8 mouse cellular contexts compared by ENCODE assay signal in the genomic region with DNA sequence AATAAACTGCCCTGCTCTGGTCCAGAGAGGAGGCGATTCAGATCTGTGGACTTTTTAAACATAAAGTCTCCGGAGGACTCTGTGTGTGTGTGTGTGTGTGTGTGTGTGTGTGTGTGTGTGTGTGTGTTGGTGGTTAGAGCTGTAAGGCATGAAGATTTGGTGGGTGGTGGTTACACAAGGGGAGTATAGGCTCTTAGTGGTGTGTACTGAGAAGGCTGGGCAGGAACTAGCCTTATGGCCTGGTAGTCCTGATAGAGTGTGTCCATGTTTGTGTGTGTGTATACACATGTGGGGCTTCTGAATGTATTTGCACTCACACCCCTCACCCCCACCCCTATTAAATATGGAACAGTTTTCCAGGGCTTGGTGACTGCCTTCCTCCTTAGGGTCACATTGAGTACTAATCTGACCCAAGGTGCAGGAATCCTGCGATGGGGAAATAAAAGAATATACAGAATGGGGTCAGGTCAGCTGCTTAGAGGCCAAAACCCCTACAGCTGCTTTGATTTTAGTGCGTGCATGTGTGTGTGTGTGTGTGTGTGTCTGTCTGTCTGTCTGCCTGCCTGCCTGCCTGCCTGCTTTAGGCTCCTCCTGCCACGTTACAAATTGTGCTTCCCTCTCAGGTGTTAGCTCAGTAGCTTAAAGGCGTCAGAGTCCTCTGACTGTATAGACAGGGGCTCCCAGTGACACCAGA.
A peak's percentile ranks its signal among the peaks of the same experiment; 100 is the strongest.
DNase-seq lines count a peak whose midpoint lies in the region; ATAC-seq and TF ChIP-seq lines count a peak whose summit lies in the region.

No protein-coding gene starts in this region.

- no peak for TF ChIP-seq CTCF in gastrocnemius, adult 2 months (IDR thresholded peaks at IDR 0.05)

- intact Hi-C loops in gastrocnemius, adult 2 months (cut with DNase I) = no loop called here

- ATAC-seq in embryonic facial prominence, embryonic 14.5 days (ENCODE audit: low read depth) = no peak
- ATAC-seq in midbrain, embryonic 15.5 days (replicated peaks) = 0 out of 2 replicates have a peak, but pooled peaks have one; percentile 34

- peak overlapping the region; percentile 99 for H3K9ac ChIP-seq in embryonic facial prominence, embryonic 14.5 days (ENCODE audit: low read depth, low read length)
- peak overlapping the region; percentile 99 for H3K9ac ChIP-seq in midbrain, embryonic 15.5 days

- WGBS in embryonic facial prominence, embryonic 14.5 days = 26% methylated on average over 6 of the region's 6 CpGs
- WGBS in limb, embryonic 10.5 days = 31% methylated on average over 6 of the region's 6 CpGs
- 21% methylated on average over 6 of the region's 6 CpGs for WGBS in midbrain, embryonic 15.5 days

- H3K27me3 ChIP-seq in embryonic facial prominence, embryonic 14.5 days (replicated peaks; ENCODE audit: control insufficient read depth, insufficient read depth, low read length) = no peaks in the 10 kb centered on the region
- H3K27me3 ChIP-seq in limb, embryonic 10.5 days (ENCODE audit: low read depth, poor library complexity, severe bottlenecking) = no peaks in the 10 kb centered on the region
- H3K27me3 ChIP-seq in midbrain, embryonic 15.5 days (replicated peaks) = no peaks in the 10 kb centered on the region

- no peak for DNase-seq in gastrocnemius, adult 2 months
- no peak for DNase-seq in gastrocnemius, postnatal 4 days (ENCODE audit: low spot score in 2 of 2)
- DNase-seq in embryonic facial prominence, embryonic 14.5 days (ENCODE audit: low spot score) = no peak
- DNase-seq in limb, embryonic 10.5 days (ENCODE audit: low spot score) = peak; percentile 41
- no peak for DNase-seq in spleen, postnatal 4 days (ENCODE audit: low spot score in 2 of 2)
- DNase-seq in testis, postnatal 10 days (ENCODE audit: low spot score) = no peak
- DNase-seq in cerebellum, adult 18-20 months = no peak

- peak overlapping the region; percentile 98 for H3K27ac ChIP-seq in gastrocnemius, adult 2 months
- H3K27ac ChIP-seq in embryonic facial prominence, embryonic 14.5 days (replicated peaks; ENCODE audit: low read depth, low read length) = peak overlapping the region; percentile 99
- peak overlapping the region; percentile 100 for H3K27ac ChIP-seq in limb, embryonic 10.5 days
- peak overlapping the region; percentile 100 for H3K27ac ChIP-seq in midbrain, embryonic 15.5 days

- peak overlapping the region; percentile 96 for H3K4me2 ChIP-seq in embryonic facial prominence, embryonic 14.5 days (ENCODE audit: low read depth, low read length)
- H3K4me2 ChIP-seq in midbrain, embryonic 15.5 days = peak overlapping the region; percentile 91

- peaks cover 59% of the 10 kb centered on the region for H3K4me1 ChIP-seq in embryonic facial prominence, embryonic 14.5 days (ENCODE audit: control insufficient read depth, insufficient read depth, low read length)
- H3K4me1 ChIP-seq in limb, embryonic 10.5 days = peaks cover 78% of the 10 kb centered on the region
- H3K4me1 ChIP-seq in midbrain, embryonic 15.5 days = peaks cover 34% of the 10 kb centered on the region

- no peaks in the 10 kb centered on the region for H3K9me3 ChIP-seq in embryonic facial prominence, embryonic 14.5 days (ENCODE audit: control insufficient read depth, low read length)
- H3K9me3 ChIP-seq in limb, embryonic 10.5 days (replicated peaks) = no peaks in the 10 kb centered on the region
- H3K9me3 ChIP-seq in midbrain, embryonic 15.5 days = no peaks in the 10 kb centered on the region

- no peak overlapping the region for H3K4me3 ChIP-seq in gastrocnemius, adult 2 months
- peak overlapping the region; percentile 92 for H3K4me3 ChIP-seq in embryonic facial prominence, embryonic 14.5 days (ENCODE audit: low read depth, low read length)
- peak overlapping the region; percentile 95 for H3K4me3 ChIP-seq in limb, embryonic 10.5 days
- peak overlapping the region; percentile 83 for H3K4me3 ChIP-seq in midbrain, embryonic 15.5 days

- H3K36me3 ChIP-seq in embryonic facial prominence, embryonic 14.5 days (ENCODE audit: control insufficient read depth, insufficient read depth, low read length) = no peaks in the 10 kb centered on the region
- H3K36me3 ChIP-seq in limb, embryonic 10.5 days = no peaks in the 10 kb centered on the region
- H3K36me3 ChIP-seq in midbrain, embryonic 15.5 days (replicated peaks) = no peaks in the 10 kb centered on the region
